Mouse (Mus musculus) liver, embryonic 13.5 days (tissue): Measurements from ENCODE around the gene Chmp6. TPM values are rescaled to one million over a fixed set of nuclear protein-coding genes. Genes with fewer than 3 reads are reported as not detected.
A peak's percentile ranks its signal among the peaks of the same experiment; 100 is the strongest.

Source experiments
- ATAC-seq: fragments of 200-750 bp; cut with Nextera tagmentation; 2 replicates; pipeline ENCODE4 v1.8.0; 2017; ENCODE audit warnings: low read depth, mild to moderate bottlenecking, moderate number of reproducible peaks, moderate library complexity
- DNase-seq: peaks from one replicate; pipeline ENCODE4 v3.0.0; 2022
- H3K27ac ChIP-seq: fragments of 300-500 bp; sonication (generic); 2 replicates; pipeline ENCODE4 v1.5.1; 2015; ENCODE audit warnings: moderate library complexity, mild to moderate bottlenecking, inconsistent platforms
- H3K27me3 ChIP-seq: fragments of 300-500 bp; sonication (generic); 2 replicates; pipeline ENCODE4 v1.6.1; 2015; ENCODE audit warnings: mild to moderate bottlenecking, inconsistent platforms
- H3K36me3 ChIP-seq: fragments of 300-500 bp; sonication (generic); 2 replicates; pipeline ENCODE4 v1.6.1; 2015; ENCODE audit warnings: mild to moderate bottlenecking, inconsistent platforms
- H3K4me1 ChIP-seq: fragments of 300-500 bp; sonication (generic); replicated peaks from 2 replicates; pipeline ENCODE4 v1.6.1; 2015; ENCODE audit warnings: inconsistent platforms
- H3K4me2 ChIP-seq: fragments of 300-500 bp; sonication (generic); 2 replicates; pipeline ENCODE4 v1.6.1; 2015; ENCODE audit warnings: inconsistent platforms, mild to moderate bottlenecking, moderate library complexity
- H3K4me3 ChIP-seq: fragments of 300-500 bp; sonication (generic); replicated peaks from 2 replicates; pipeline ENCODE4 v1.5.1; 2015; ENCODE audit warnings: mild to moderate bottlenecking, inconsistent platforms
- H3K9ac ChIP-seq: fragments of 300-500 bp; sonication (generic); 2 replicates; pipeline ENCODE4 v1.6.1; 2015; ENCODE audit warnings: mild to moderate bottlenecking, inconsistent platforms
- H3K9me3 ChIP-seq: fragments of 300-500 bp; sonication (generic); replicated peaks from 2 replicates; pipeline ENCODE4 v1.6.1; 2016; ENCODE audit warnings: inconsistent platforms
- WGBS: fragments of 180-500 bp; shearing (Covaris S2); methylation state at CpG from one replicate; pipeline ENCODE4 v1.1.7; 2015; ENCODE audit not compliant: insufficient replicate concordance; 5-methylcytosine and 5-hydroxymethylcytosine counted together
- polyA plus RNA-seq: library from polyadenylated mRNA; unstranded; fragments of >200 nt; fragmentation: Nextera tagmentation; extraction: Ambion mirVana; gene quantifications from 2 replicates; pipeline ENCODE4 v1.2.1, GENCODE M21; 2015

The Chmp6 gene
- polyA plus RNA-seq, 1 experiment from 2014 or later: 37.4 TPM

DNA sequence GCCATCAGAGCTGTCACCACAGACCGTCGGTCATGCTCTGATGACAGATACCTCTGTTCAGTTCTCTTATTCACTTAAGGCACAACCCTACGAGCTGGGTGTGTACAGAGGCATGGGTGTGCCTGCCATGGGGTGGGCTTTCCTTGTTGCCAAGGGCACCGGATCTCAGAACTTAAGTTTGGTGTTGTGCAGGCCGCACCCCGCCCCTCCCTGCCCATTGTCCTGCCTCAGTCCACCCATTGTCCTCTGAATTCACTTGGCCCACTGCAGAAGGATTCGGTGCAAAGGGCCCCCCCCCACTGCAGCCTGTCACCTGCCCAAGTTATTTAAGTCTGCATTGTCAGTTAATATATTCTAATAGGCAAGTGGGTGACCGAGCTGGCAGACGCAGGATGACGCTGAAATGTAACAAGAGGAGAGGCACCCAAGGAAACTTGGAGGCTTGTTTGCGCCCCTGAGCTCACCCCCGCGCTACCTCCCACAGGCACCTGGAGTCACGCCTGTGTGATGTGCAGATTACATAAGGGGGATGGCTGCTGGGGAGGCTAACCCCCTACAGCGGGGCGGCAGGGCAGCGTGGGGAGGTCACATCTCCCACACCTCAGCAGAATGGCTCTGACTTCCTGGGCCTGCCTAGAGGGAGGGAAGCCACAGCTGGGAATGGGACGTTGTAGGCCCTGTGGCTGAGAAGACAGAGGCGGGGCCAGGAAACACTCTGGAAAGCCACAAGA, 24.7 kb downstream of the Chmp6 start:
- Histone ChIP-seq H3K9ac (no peak overlapping the region), H3K27ac (peak overlapping the region; percentile 76), H3K9me3 (no peaks in the 10 kb centered on the region), H3K4me2 (peak overlapping the region; percentile 41), H3K4me1 (peaks cover 75% of the 10 kb centered on the region), H3K4me3 (0 out of 2 replicates have a peak overlapping the region, but pooled peaks have one; percentile 6), H3K27me3 (peaks cover 52% of the 10 kb centered on the region), H3K36me3 (no peaks in the 10 kb centered on the region)
- no peak for DNase-seq
- 48% methylated on average over 19 of the region's 19 CpGs for WGBS
- ATAC-seq: no peak

DNA sequence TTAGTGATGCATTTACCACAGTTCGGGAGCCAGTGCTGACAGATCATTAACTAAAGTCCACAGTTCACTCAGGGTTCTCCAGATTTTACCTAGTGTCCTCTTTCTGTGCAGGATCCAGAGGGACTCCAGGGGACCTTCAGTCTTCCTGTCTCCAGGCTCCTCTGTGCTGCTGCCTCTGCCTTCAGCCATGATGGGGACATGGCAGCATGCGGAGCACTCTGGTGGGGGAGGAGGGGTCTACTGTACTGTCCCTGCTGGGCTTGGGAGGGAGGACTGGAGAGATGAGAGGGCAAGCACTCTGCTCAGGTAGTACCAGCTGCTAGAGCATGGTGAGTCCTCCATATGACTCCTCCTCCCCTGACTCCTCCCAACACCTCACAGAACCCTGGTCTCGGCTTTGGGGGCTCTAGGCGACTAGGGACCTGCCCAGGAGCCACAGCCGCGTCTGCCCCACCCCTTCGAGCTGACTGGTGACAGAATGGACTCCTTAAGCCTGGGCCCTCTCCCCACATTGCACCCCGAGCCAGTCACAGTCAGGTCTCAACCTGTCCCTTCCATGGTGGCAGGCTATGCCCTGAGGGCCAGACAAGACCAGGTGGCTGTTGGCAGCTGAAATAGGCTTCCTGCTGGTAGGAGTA, 26.0 kb downstream of the Chmp6 start:
- peaks cover 64% of the 10 kb centered on the region for H3K27me3 ChIP-seq
- no peaks in the 10 kb centered on the region for H3K9me3 ChIP-seq
- WGBS: 52% methylated on average over 8 of the region's 8 CpGs
- no peaks in the 10 kb centered on the region for H3K36me3 ChIP-seq
- peak overlapping the region; percentile 41 for H3K4me2 ChIP-seq
- no peak overlapping the region; the same call in 1 of the 2 replicates for H3K9ac ChIP-seq
- H3K27ac ChIP-seq: peak overlapping the region; percentile 76
- H3K4me3 ChIP-seq: no peak overlapping the region; the same call in 1 of the 2 replicates
- no peak for DNase-seq
- peaks cover 87% of the 10 kb centered on the region for H3K4me1 ChIP-seq
- ATAC-seq: no peak

DNA sequence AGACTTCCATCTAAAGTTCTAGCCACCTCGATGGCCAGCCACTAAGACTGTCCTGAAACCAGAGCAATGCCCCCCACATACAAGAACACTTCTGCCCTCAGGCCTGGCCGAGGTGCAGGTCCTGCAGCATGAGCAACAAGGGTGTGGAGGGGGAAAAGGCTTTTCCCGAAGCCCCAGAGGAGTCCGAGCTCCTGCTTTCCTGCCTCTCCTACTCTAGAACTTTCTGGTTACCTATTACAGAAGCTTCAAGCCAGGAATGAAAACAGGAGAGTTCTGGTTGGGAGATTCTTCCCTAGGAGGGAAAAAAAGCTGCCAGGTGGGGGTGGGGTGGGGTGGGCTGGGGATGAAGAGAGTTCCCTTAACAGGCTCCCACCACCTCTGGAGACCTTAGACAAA, 26.5 kb downstream of the Chmp6 start:
- Histone ChIP-seq H3K27ac (peak overlapping the region; percentile 76), H3K27me3 (peaks cover 69% of the 10 kb centered on the region), H3K9ac (no peak overlapping the region; the same call in 1 of the 2 replicates), H3K4me3 (no peak overlapping the region), H3K4me1 (peaks cover 91% of the 10 kb centered on the region), H3K4me2 (0 out of 2 replicates have a peak overlapping the region, but pooled peaks have one; percentile 41), H3K36me3 (no peaks in the 10 kb centered on the region), H3K9me3 (no peaks in the 10 kb centered on the region)
- WGBS: 46% methylated on average over 4 of the region's 4 CpGs
- no peak for DNase-seq
- no peak for ATAC-seq

DNA sequence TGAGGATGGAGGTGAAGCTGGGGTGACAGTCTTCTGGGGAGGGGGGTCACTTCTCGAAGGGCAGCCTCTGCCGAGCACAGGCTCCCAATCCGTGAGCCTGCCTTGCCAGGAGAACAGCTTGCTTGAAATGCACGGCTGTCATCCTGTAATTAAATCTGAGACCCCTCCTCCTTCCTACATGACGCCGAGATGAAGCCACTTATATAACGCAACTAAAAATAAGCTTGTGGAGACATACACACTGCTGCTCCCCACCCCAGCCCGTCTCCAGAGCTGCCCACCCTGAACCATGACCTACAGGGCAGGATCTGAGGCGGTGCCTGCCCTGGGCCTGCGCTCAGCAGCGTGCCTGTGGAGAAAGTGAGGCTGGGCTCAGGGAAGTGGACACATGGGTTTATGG, 26.9 kb downstream of the Chmp6 start:
- Histone ChIP-seq H3K4me1 (peaks cover 92% of the 10 kb centered on the region), H3K4me2 (no peak overlapping the region), H3K27me3 (peaks cover 74% of the 10 kb centered on the region), H3K9ac (no peak overlapping the region), H3K27ac (no peak overlapping the region), H3K9me3 (no peaks in the 10 kb centered on the region), H3K4me3 (no peak overlapping the region), H3K36me3 (no peaks in the 10 kb centered on the region)
- DNase-seq (no peak), ATAC-seq (no peak)
- 64% methylated on average over 11 of the region's 11 CpGs for WGBS

DNA sequence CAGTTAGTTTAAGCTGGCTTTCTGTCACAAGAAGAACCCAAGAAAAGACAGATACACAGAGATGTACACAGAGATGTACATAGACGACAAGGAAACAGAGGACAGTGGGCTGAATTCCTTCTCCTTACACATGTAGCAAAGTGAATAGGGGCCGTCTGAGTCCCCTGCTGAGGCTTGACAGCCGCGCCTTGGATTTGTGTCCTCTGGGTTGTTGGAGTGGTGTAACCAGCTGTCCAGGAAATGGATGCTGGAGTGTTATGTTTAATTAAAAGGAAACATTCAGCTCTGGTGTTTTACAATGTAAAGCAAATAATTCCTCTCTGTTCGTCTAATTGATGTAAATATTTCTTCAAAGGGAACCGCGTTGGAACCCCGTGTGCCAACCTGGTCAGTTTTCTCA, 28.6 kb downstream of the Chmp6 start:
- H3K4me2 ChIP-seq: peak overlapping the region; percentile 94
- H3K27ac ChIP-seq: no peak overlapping the region
- ATAC-seq: no peak
- H3K4me1 ChIP-seq: peaks cover 90% of the 10 kb centered on the region
- 15% methylated on average over 8 of the region's 8 CpGs for WGBS
- peak overlapping the region; percentile 69 for H3K4me3 ChIP-seq
- DNase-seq: no peak
- peaks cover 81% of the 10 kb centered on the region for H3K27me3 ChIP-seq
- no peaks in the 10 kb centered on the region for H3K9me3 ChIP-seq
- H3K36me3 ChIP-seq: no peaks in the 10 kb centered on the region
- no peak overlapping the region; the same call in 1 of the 2 replicates for H3K9ac ChIP-seq

DNA sequence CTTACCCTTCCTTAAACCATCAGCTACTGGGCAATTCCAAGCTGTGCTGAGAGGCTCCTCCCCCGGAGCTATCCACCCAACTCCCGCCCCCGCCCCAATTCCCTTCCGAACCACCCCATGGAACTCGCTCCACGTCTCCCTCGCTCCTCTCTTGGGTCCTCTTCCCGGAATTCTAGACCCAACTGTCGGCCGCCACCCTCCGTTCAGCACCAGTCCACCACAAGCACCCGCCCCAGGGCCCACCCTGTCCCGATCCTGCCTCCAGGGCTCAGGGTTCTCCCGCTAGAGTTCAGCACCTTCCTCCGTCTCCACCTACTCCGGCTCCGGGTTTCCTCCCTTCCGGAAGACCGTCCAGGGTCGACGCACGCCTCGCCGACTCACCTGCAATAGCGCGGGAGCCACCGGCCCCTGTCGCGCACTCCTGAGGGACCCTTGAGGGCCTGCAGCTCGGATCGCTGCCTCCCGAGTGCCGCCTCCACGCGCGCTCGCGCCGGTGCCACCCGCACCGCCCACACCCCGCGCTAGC, 29.0 kb downstream of the Chmp6 start:
- Histone ChIP-seq H3K9ac (peak overlapping the region; percentile 65), H3K4me3 (peak overlapping the region; percentile 69), H3K36me3 (no peaks in the 10 kb centered on the region), H3K4me2 (peak overlapping the region; percentile 94), H3K4me1 (peaks cover 88% of the 10 kb centered on the region), H3K27ac (peak overlapping the region; percentile 63), H3K9me3 (no peaks in the 10 kb centered on the region), H3K27me3 (peaks cover 80% of the 10 kb centered on the region)
- no peak for DNase-seq
- 1% methylated on average over 42 of the region's 43 CpGs for whole genome bisulfite sequencing
- ATAC-seq: peak; percentile 24

DNA sequence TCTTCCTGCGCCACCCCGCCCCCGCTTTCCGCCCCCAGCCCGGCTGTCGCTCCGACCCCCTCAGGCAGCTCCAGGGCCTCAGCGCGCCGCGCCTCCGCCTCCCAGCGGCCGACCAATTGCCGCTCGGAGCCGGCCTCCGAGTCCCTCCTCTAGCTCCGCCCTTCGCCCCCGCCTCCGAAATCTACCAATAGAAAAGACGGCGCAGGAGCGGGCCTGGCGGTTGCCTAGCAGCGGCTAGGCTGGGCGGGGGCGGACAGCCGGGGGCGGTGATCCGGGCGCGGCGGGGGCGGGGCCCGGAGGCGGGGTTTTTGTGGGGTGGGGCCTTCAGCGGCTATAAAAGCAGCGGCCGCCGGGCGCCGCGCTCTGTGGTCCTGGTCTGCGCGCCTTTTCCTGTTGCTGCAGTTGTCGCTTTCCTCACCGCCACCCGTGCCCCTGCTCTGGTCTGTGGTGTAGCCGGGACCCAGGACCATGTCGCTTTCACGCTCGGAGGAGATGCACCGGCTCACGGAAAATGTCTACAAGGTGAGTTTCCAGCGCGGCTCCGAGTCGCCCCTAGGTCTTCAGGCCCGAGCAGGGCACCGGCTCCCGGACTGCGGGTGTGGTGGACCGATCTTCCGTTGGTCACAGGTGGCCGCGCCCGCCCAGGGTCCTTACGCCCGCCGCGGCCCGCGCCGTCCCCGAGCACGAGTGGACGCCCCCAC, 29.6 kb downstream of the Chmp6 start, which contains the start of gene Baiap2:
Gene Baiap2, plus strand, starts transcription at position 37 of the 701 bp plus-strand sequence.
- peak within 1 kb of the TSS; percentile 69 for H3K4me3 ChIP-seq
- H3K9me3 ChIP-seq: no peaks in the 10 kb centered on the region
- H3K36me3 ChIP-seq: no peaks in the 10 kb centered on the region
- peaks cover 84% of the 10 kb centered on the region for H3K4me1 ChIP-seq
- WGBS: under 1% methylated on average over 79 of the region's 79 CpGs
- peak within 1 kb of the TSS; percentile 71 for H3K9ac ChIP-seq
- ATAC-seq (peak; percentile 91), DNase-seq (peak; percentile 96)
- H3K4me2 ChIP-seq: peak within 1 kb of the TSS; percentile 94
- peak within 1 kb of the TSS; percentile 63 for H3K27ac ChIP-seq
- peaks cover 74% of the 10 kb centered on the region for H3K27me3 ChIP-seq

DNA sequence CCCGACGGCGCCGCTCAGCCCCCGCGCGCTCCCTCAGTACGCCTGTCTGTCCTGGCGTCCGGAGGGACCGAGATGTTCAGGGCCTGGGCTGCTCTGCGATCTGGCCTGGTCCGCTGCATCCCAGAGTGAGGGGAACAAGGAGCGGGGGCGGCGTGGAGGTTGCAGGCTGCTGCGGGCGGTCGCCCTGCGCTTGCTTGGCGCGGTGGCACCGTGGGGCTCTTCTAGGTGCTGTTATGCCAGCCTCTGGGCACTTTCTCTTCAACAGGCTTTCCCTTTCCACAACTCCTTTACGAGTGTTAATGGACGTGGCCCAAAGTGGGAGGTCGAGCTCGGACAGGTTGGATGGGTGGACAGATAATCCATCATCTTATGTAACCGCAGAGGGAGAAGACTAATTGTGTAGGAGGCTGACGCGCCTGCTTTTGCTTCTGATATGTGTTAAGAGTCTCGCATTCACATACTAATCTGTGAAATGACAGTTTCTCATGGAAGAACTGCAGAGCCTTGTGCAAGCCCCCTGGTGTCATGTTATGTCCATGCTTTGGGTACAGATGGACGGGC, 30.3 kb downstream of the Chmp6 start:
- H3K36me3 ChIP-seq: no peaks in the 10 kb centered on the region
- peak overlapping the region; percentile 50 for H3K27ac ChIP-seq
- no peak for ATAC-seq
- no peak for DNase-seq
- H3K4me1 ChIP-seq: peaks cover 84% of the 10 kb centered on the region
- 3% methylated on average over 32 of the region's 32 CpGs for WGBS
- H3K4me2 ChIP-seq: peak overlapping the region; percentile 94
- H3K9me3 ChIP-seq: no peaks in the 10 kb centered on the region
- H3K9ac ChIP-seq: peak overlapping the region; percentile 71
- peaks cover 68% of the 10 kb centered on the region for H3K27me3 ChIP-seq
- peak overlapping the region; percentile 69 for H3K4me3 ChIP-seq

DNA sequence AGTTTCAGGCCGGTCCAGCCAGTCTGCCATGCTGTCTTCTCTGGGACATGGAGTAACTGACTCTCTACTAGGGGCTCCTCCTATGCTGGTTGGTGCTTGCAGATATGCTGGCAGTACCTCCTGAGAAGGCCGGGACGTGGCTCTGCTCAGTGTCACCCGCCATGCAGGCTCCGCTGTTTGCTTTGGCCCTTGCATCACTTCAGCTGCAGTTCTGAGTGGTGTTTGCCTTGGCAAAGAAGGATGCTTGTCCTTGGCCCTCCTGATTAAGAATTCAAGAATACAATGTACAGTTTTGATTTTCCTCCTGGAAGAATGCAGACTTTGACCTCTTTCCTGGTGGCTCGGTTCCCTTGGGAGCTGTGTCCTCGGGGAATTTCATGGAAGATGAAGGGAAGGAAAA, 32.1 kb downstream of the Chmp6 start:
- DNase-seq (no peak), ATAC-seq (no peak)
- Histone ChIP-seq H3K27ac (no peak overlapping the region), H3K9me3 (no peaks in the 10 kb centered on the region), H3K4me3 (no peak overlapping the region), H3K4me1 (peaks cover 74% of the 10 kb centered on the region), H3K4me2 (peak overlapping the region; percentile 94), H3K27me3 (peaks cover 51% of the 10 kb centered on the region), H3K36me3 (no peaks in the 10 kb centered on the region), H3K9ac (no peak overlapping the region)
- 68% methylated on average over 7 of the region's 7 CpGs for WGBS

DNA sequence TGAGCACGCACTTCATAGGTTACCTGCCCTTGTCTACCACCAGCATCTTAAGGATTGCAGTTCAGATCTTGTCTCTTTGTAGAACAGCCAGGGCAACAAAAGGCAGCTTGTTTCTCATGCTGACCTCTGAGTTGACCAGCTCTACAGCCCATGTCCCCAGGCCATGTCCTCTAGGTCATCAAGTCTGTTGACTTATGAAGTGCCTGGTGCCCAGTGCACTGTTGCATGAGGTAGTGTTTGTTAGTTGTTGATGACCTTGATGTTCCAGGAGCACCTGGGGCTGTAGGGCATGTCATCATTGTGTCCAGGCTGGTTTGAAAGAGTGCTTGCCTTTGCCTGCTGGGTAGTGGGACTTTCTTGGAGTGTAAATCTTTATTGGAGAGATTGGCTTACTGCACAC, 34.2 kb downstream of the Chmp6 start:
- Histone ChIP-seq H3K9me3 (no peaks in the 10 kb centered on the region), H3K4me1 (peaks cover 69% of the 10 kb centered on the region), H3K4me3 (no peak overlapping the region), H3K4me2 (no peak overlapping the region), H3K9ac (no peak overlapping the region), H3K27ac (peak overlapping the region; percentile 40; the same call in 1 of the 2 replicates), H3K27me3 (peaks cover 32% of the 10 kb centered on the region), H3K36me3 (no peaks in the 10 kb centered on the region)
- 89% methylated on average over 1 of the region's 1 CpGs for WGBS
- no peak; the same call in 1 of the 2 replicates for ATAC-seq
- no peak for DNase-seq

DNA sequence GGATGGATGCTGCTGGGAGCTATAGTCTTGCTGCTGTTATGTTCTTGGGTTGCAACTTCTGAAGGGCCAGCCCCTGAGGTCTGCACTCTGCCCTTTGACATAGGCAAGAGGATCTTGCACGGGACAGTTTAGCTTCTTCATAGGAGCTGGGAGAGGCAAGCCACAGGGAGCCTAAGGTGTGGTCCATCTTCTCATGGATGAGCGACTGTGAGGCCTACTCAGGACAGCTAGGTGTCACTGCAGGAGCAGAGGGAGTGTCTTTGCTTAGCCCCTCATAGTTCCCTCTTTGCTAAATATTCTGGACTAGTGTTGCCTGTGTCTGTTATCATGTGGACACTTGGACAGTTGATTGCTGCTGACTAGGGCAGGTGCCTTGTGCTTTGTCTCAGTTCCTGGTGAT, 34.7 kb downstream of the Chmp6 start:
- Histone ChIP-seq H3K4me3 (no peak overlapping the region), H3K27me3 (peaks cover 30% of the 10 kb centered on the region), H3K4me1 (peaks cover 71% of the 10 kb centered on the region), H3K4me2 (no peak overlapping the region), H3K27ac (peak overlapping the region; percentile 40), H3K36me3 (no peaks in the 10 kb centered on the region), H3K9ac (no peak overlapping the region), H3K9me3 (no peaks in the 10 kb centered on the region)
- no peak for DNase-seq
- ATAC-seq: no peak
- WGBS: 30% methylated on average over 2 of the region's 2 CpGs
